8 mouse cellular contexts compared by ENCODE assay signal in genomic region chr7:79089111-79089510, GRCm38 (mm10). TPM values are rescaled to one million over a fixed set of nuclear protein-coding genes. Genes with fewer than 3 reads are reported as not detected.
DNase-seq lines count a peak whose midpoint lies in the region; ATAC-seq lines count a peak whose summit lies in the region.

No protein-coding gene starts in this region.

- peak; percentile 7 to 28 for DNase-seq in heart, postnatal 10 days
- no peak for DNase-seq in heart, adult 11 months
- peak; percentile 35 for DNase-seq in right cerebral cortex, postnatal 4 days
- DNase-seq in right cerebral cortex, postnatal 14 days, result no peak
- DNase-seq in cerebellum, postnatal 10 days, result peak; percentile 59 to 68
- DNase-seq in thymus, postnatal 4 days, result peak; percentile 46
- no peak for DNase-seq in forebrain, embryonic 10.5 days (ENCODE audit: extremely low spot score, low spot score)

- no peak overlapping the region for H3K27ac ChIP-seq in forebrain, embryonic 10.5 days

- no peak for ATAC-seq in frontal cortex, adult (ENCODE audit: low TSS enrichment)

- WGBS in forebrain, embryonic 10.5 days, result 80% methylated on average over 4 of the region's 4 CpGs

- H3K4me1 ChIP-seq in forebrain, embryonic 10.5 days, result no peaks in the 10 kb centered on the region

- no peaks in the 10 kb centered on the region for H3K36me3 ChIP-seq in forebrain, embryonic 10.5 days (replicated peaks)

- no peak overlapping the region for H3K4me3 ChIP-seq in forebrain, embryonic 10.5 days

- no peaks in the 10 kb centered on the region for H3K27me3 ChIP-seq in forebrain, embryonic 10.5 days (ENCODE audit: poor library complexity, severe bottlenecking)

- intact Hi-C loops in heart, postnatal 10 days (cut with DNase I), result no loop called here

- H3K9me3 ChIP-seq in forebrain, embryonic 10.5 days, result no peaks in the 10 kb centered on the region

RNA-seq across cellular contexts. Expression of gene Acan, which starts 35.8 kb away (rescaled TPM):
- 1 to 10 TPM; 1.8 to 2.3 TPM for total RNA-seq in heart, postnatal 10 days (2021)
- 0.04 and 0.26 TPM in 2 replicates for polyA plus RNA-seq in forebrain, embryonic 10.5 days (2016; fragmentation: Nextera tagmentation; extraction: Ambion mirVana)

RNA-seq across cellular contexts. Expression of gene Hapln3, which starts 41.7 kb away (rescaled TPM):
- 1 to 10 TPM in 1 of 2 experiments, under 1 TPM in 1; 0.69 to 1.4 TPM for total RNA-seq in heart, postnatal 10 days (2021)
- 2.1 and 3.6 TPM in 2 replicates for polyA plus RNA-seq in forebrain, embryonic 10.5 days (2016; fragmentation: Nextera tagmentation; extraction: Ambion mirVana)

RNA-seq across cellular contexts. Expression of gene Mfge8, which starts 59.7 kb away (rescaled TPM):
- total RNA-seq in heart, postnatal 10 days (2021), result 100 to 1,000 TPM; 197 to 202 TPM
- 82.4 and 86.6 TPM in 2 replicates for polyA plus RNA-seq in forebrain, embryonic 10.5 days (2016; fragmentation: Nextera tagmentation; extraction: Ambion mirVana)

Comparison
In these comparisons a context has a peak if more than half of its experiments do, and no peak if none do; other contexts are left out.
1. DNase-seq: peak in heart, postnatal 10 days (2 of 2), right cerebral cortex, postnatal 4 days (single experiment), cerebellum, postnatal 10 days (2 of 2) and thymus, postnatal 4 days (single experiment); none in heart, adult 11 months (single experiment), right cerebral cortex, postnatal 14 days (single experiment) and forebrain, embryonic 10.5 days (single experiment).